Mouse (Mus musculus): ENCODE data around the gene Mkln1. TPM values are rescaled to one million over a fixed set of nuclear protein-coding genes. Genes with fewer than 3 reads are reported as not detected.

The Mkln1 gene
- total RNA-seq, 2 experiments from 2014 or later = 159 to 164 TPM

DNA sequence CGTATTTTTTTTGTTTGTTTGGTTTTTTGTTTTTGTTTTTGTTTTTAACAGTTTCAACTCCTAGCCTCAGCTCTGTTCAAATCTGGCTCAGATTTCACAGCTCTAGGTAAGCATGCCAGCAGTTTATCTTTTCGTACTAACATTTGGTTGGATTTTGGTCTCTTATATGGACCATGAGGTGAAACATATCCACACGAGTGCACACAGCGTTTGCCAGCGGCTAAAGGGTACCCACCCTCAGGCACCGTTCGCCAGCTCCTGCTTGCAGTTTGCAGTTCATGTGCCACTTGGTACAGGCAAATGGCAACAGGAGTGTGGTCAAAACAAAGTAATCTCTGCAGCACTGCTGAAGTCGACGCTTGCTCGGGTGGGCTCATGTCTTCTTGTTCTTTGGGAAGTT is 101.3 kb downstream of the Mkln1 start:
- Histone ChIP-seq H3K27ac (no peak overlapping the region), H3K4me3 (no peak overlapping the region)
- TF ChIP-seq CTCF (conservative IDR thresholded peaks at IDR 0.05) = no peak
- no peak for DNase-seq (ENCODE audit: low spot score in 2 of 2)

DNA sequence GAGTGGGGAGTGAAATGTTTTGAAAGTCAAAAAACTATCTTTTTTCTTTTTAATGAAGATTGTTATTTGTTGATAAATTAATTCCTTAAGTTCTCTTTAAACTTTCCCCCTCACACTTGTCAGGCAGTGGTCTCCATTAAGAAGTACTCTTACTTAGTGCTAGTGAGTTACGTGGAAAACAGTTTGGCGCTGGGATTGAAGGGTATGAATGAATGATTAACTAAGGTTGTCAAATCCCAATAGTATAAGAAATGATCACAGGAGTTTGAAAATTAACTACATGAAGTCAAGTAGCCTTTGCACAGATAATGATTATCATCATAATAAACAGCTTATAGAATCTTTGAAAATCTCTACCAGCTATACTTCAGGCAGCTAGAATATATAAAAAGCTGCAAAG is 101.7 kb downstream of the Mkln1 start:
- no peak for TF ChIP-seq CTCF (conservative IDR thresholded peaks at IDR 0.05)
- Histone ChIP-seq H3K4me3 (no peak overlapping the region), H3K27ac (no peak overlapping the region; the same call in 1 of the 2 replicates)
- DNase-seq (ENCODE audit: low spot score in 2 of 2) = no peak

DNA sequence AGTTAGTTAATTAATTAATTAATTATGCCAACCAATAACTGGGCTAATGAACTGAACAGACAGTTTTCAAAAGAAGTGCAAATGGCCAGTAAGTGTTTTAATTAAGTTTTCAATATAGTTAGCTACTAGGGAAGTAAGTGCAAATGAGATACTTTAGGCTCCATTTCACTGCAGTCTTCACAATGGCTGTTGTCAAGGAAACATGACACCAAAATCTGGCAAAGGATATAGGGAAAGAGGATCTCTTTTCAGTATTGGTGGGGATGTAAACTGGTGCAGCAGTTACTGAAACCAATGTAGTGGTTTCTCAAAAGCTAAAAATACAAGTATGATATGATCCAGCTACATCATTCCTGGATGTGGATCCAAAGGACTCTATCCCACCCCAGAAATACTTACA is 102.2 kb downstream of the Mkln1 start:
- TF ChIP-seq CTCF (conservative IDR thresholded peaks at IDR 0.05) = no peak
- no peak for DNase-seq (ENCODE audit: low spot score in 2 of 2)
- no peak overlapping the region for H3K4me3 ChIP-seq
- peak overlapping the region; percentile 71; the same call in 1 of the 2 replicates for H3K27ac ChIP-seq

DNA sequence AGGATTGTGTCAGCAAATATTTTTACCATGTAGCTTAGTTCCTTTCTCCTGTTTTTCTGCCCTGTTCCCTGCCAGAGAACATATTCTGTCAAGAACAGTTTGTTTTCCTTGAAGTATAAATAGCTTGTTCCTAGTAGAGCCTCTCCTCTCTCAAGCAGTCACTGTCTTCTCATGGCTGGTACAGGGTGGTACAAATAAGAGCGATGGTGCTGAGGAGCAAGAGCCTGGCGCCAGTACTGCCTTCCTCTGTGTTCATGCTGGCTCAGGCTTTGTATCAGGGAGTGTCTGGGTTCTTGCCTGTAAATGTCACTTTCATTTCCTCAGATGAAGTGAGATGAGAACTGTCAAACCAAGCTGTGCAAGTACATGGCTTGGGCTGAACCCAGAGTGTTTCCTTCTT is 104.1 kb downstream of the Mkln1 start:
- peak in 1 of 2 experiments; percentile 35 for DNase-seq (ENCODE audit: low spot score in 2 of 2)
- H3K27ac ChIP-seq = peak overlapping the region; percentile 71
- H3K4me3 ChIP-seq = no peak overlapping the region
- no peak for TF ChIP-seq CTCF (conservative IDR thresholded peaks at IDR 0.05)

DNA sequence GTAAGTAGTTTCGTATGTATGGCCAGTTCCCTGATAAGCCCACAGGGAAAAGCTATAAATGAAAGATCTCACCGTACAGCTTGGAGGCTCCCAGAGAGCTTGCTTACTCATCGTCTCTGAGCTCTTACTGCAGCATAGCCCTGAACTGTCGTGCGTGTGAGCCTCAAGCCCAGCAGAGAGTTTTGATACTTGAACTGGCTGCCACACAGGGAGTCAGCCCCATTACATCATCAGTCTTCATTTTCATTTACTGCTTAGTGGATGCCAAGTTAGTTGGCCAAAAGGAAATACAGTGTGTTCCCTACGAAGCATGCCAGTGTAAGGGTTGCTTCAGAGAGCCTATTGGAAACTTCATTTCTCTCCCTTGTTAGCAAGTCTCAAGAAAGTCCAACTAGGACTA is 115.2 kb downstream of the Mkln1 start:
- H3K4me3 ChIP-seq = no peak overlapping the region
- DNase-seq (ENCODE audit: low spot score in 2 of 2) = no peak
- no peak overlapping the region for H3K27ac ChIP-seq
- no peak for TF ChIP-seq CTCF (conservative IDR thresholded peaks at IDR 0.05)

DNA sequence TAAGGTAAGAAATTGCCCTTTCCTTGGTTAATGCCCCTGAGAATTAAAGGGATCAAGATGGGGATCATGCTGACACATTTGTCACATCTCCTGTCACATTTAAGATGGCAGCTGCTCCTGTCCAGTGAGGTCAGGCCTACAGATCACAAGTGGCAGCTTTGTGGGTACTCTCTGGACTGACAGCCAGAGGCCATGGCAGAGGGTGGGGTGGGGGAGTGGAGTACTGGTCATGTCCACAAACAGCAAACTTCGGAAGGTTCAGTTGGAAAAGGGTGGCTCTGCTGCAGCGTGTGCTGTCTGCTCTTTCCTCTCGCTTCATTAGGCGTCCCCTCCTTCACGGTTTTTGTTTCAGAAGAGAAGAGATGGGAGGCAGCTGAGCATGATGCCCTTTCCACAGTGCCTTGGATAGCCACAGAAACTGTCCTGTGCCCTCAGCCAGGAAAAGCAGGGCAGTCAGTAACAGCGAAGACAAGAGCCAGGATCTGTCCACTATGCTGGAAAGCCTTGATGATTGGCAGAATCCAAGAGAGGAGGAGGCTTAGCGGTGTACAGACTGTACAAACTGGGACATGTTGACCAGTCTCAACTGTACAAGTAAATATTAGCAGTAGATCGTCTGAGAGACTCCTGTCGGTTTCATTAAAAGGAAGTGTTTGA is 119.3 kb downstream of the Mkln1 start:
- TF ChIP-seq CTCF (conservative IDR thresholded peaks at IDR 0.05) = no peak
- Histone ChIP-seq H3K4me3 (no peak overlapping the region), H3K27ac (peak overlapping the region; percentile 58)
- no peak for DNase-seq (ENCODE audit: low spot score in 2 of 2)

DNA sequence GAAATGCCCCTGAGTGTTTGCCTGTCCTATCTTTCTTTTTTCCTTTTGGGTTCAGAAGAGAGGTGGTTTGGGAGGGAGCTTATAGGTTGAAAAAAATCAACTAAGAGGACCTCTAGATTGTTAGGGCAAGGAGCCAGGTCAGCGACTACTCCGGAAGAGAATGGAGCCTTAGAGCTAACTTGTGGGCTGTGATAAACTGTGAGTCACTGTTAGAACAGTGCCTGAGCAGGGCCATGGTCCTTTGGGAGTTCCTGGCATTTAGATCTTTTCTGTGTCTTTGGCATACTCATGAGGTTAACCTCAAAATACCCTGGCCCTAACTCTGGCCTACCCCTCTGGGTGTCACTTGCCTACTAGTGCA is 119.8 kb downstream of the Mkln1 start:
- Histone ChIP-seq H3K27ac (peak overlapping the region; percentile 58), H3K4me3 (no peak overlapping the region)
- no peak for TF ChIP-seq CTCF (conservative IDR thresholded peaks at IDR 0.05)
- no peak for DNase-seq (ENCODE audit: low spot score in 2 of 2)

DNA sequence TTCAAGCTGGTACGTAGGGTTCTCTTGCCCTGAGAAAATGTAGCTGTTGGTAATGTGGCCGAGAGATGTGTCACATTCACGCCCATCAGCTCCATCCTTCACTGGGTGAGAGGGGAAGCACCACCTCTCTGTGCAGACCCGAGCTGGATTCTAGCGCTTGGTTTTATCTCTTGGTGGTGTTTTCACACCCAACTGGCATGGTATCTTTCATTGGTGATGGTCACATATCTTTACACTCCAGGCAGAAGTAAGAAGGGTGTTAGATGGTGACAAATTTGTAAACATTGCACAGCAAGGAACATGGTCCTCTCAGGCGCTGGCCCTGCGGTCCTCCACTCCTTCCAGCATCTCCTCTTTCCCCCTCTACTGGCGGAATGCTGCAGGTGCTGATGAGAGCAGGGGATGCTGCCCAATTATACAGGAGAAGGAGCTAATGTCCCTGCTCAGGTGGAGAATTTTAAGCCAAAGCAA is 120.5 kb downstream of the Mkln1 start:
- peak; percentile 76 for TF ChIP-seq CTCF (conservative IDR thresholded peaks at IDR 0.05)
- peak in 1 of 2 experiments; percentile 52 for DNase-seq (ENCODE audit: low spot score in 2 of 2)
- Histone ChIP-seq H3K27ac (peak overlapping the region; percentile 58), H3K4me3 (no peak overlapping the region)

DNA sequence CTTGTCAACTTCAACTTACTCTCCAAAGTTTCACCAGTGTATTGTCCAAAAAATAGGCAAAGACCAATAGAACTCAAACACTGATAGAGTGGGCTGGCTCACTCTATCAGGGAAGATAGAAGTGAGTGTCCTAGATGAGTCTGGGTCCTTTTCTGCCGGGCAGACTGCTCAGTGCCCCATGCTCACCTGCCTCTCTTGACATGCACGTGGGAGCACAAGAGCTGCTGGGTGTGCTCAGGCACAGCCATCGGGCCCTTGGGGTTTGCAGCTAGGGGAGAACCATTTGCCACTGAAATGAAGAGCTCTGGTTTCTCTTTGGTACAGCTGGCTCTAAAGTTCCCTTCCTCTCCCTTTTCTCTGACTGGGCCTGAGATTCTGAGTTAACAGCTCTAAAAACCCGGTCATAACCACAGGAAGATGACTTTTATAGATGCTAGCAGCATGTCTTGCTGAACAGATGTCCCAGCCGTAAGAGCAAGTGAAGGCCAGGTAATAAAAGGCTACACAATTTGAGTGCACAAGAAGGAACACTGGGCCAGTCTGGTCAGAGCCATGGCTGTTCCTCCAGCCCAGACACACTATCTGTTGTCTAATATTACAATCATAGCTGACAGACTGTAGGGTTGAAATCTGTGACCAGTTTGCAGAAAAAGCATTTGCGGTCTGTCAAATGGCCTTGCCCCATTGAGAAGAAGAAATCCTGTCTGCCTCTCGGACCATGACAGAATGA is 122.1 kb downstream of the Mkln1 start:
- H3K27ac ChIP-seq = peak overlapping the region; percentile 64; the same call in 1 of the 2 replicates
- DNase-seq (ENCODE audit: low spot score in 2 of 2) = no peak
- TF ChIP-seq CTCF (conservative IDR thresholded peaks at IDR 0.05) = no peak
- H3K4me3 ChIP-seq = no peak overlapping the region

DNA sequence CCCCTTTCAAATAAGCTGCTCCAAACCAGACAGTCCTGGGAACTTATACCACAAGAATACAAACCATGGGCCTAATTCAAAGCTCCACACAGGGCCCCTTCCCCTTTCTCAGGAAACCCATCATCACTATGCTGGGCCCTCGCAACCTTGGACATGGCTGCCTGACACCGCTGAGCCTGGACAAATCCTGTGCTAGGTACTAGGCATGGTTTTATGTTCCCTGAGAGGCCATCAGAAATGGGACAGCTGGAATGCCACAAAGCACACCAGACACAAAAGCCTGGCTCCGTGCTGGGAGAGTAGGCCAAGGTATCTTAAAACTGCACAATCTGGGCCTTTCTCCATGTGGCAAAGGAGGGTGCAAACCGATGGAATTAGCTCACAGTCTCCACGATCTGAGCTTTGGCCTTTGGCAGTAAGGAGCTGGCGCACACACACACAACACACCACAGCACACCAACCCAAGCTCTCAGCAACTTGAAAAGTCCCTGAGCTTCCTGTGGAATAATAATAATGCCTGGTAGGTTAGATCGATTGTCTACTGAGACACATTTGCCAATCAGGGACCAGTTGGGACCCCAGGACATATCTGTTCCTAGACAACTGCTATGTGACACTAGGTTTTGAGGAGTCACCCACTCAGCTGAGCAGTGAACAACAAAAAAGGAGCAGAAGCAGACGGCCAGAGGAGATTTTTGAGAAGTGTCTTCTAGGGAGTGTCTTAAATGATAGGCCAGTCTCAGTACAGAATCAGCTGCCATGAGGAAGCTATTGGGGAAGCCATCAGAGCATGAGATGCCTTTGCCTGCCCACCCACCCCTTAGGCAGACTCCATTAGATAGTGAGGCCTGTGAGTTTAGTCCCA is 123.2 kb downstream of the Mkln1 start:
- no peak overlapping the region for H3K4me3 ChIP-seq
- no peak for TF ChIP-seq CTCF (conservative IDR thresholded peaks at IDR 0.05)
- peak overlapping the region; percentile 86; the same call in 1 of the 2 replicates for H3K27ac ChIP-seq
- DNase-seq (ENCODE audit: low spot score in 2 of 2) = no peak

DNA sequence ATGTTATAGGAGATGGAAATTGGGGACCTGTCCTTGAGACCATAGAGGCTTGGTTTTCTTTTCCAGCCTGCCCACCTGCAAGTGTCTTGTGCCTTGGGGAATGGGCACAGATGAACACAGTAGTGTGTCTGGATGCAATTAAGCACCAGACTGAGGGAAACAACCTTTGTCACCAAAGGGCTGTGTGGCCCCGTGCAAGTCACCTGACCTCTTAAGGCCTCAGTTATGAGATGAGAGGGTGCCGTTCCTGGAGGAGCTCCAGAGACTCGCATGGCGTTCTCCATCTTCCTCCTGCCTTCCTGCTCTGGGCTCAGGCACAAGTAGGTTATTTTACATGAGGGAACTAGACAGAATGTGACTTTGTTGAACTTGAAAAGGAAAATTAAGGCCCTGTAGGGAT is 123.9 kb downstream of the Mkln1 start:
- H3K27ac ChIP-seq = peak overlapping the region; percentile 86

DNA sequence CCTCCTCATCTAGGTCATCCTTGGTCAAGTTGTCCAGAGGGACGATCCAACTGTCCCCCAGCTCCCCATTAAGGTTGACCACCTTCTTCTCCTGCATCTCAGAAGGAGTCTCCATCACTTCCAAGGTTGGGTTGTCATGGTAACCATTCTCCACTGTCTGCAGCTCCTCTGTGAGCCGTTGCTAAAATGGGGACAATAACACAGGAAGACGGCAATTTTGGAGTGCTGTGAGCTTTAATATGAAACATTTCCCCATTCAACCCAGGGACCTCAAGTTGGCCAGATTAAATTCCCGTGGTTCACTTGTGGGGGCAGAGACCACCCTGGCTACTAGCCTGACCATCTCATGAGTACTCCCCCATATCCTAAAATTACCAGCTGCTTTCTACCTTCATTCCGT is 124.5 kb downstream of the Mkln1 start:
- Histone ChIP-seq H3K27ac (peak overlapping the region; percentile 86), H3K4me3 (no peak overlapping the region)
- peak in 1 of 2 experiments; percentile 79 for DNase-seq (ENCODE audit: low spot score in 2 of 2)
- no peak for TF ChIP-seq CTCF (conservative IDR thresholded peaks at IDR 0.05)

More for the DNA sequence above, 123.9 kb downstream of the Mkln1 start:
- no peak for DNase-seq (ENCODE audit: low spot score in 2 of 2)
- H3K4me3 ChIP-seq = no peak overlapping the region
- TF ChIP-seq CTCF (conservative IDR thresholded peaks at IDR 0.05) = no peak

DNA sequence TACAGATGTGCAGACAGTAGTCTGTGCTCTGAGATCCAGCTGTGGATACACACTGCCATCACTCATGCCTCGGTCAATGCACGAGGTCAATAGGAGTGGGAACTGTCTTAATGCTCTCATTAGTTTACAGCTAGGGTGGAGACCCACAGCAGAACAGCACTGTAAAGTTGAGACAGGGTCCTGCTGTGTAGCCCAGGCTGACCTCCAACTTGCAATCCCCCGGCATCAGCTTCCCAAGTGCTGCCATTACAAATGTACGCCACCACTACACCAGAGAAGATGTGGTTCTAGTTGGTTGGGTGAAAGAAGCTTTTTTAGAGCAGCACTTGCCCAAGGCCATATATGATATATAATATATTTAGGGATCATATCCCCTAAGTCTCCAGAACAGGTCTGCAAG is 125.1 kb downstream of the Mkln1 start:
- TF ChIP-seq CTCF (conservative IDR thresholded peaks at IDR 0.05) = no peak
- DNase-seq (ENCODE audit: low spot score in 2 of 2) = no peak
- Histone ChIP-seq H3K27ac (peak overlapping the region; percentile 86), H3K4me3 (no peak overlapping the region)

Measured in layer of hippocampus, adult 2 months (tissue).